Mouse (Mus musculus) intestine, embryonic 14.5 days (tissue): ENCODE data around the gene Rnf213. TPM values are rescaled to one million over a fixed set of nuclear protein-coding genes. Genes with fewer than 3 reads are reported as not detected.

ENCODE experiments used
- ATAC-seq: fragments of 200-750 bp; cut with Nextera tagmentation; replicated peaks from 2 replicates; pipeline ENCODE4 v1.8.0; 2017; ENCODE audit warnings: low read depth, moderate number of reproducible peaks, moderate TSS enrichment, moderate library complexity; ENCODE audit not compliant: low FRiP score, low TSS enrichment
- DNase-seq: peaks from one replicate; pipeline ENCODE4 v3.0.0-alpha.2; 2018; ENCODE audit warnings: low spot score
- H3K27ac ChIP-seq: fragments of 300-500 bp; sonication (generic); 2 replicates; pipeline ENCODE4 v1.5.1; 2014; ENCODE audit warnings: low read depth, mild to moderate bottlenecking, control low read depth
- H3K27me3 ChIP-seq: fragments of 300-500 bp; sonication (generic); replicated peaks from 2 replicates; pipeline ENCODE4 v1.6.1; 2014; ENCODE audit warnings: low read length, control low read depth; ENCODE audit not compliant: control insufficient read depth, insufficient read depth
- H3K36me3 ChIP-seq: fragments of 300-500 bp; sonication (generic); 2 replicates; pipeline ENCODE4 v1.6.1; 2014; ENCODE audit warnings: low read length, control low read depth; ENCODE audit not compliant: control insufficient read depth, insufficient read depth
- H3K4me1 ChIP-seq: fragments of 300-500 bp; sonication (generic); replicated peaks from 2 replicates; pipeline ENCODE4 v1.6.1; 2014; ENCODE audit warnings: low read length, control low read depth, mixed read lengths; ENCODE audit not compliant: control insufficient read depth, insufficient read depth
- H3K4me2 ChIP-seq: fragments of 300-500 bp; sonication (generic); 2 replicates; pipeline ENCODE4 v1.6.1; 2014; ENCODE audit warnings: low read length
- H3K4me3 ChIP-seq: fragments of 300-500 bp; sonication (generic); 2 replicates; pipeline ENCODE4 v1.5.1; 2014; ENCODE audit warnings: low read depth, low read length, control low read depth, mixed read lengths
- H3K9ac ChIP-seq: fragments of 300-500 bp; sonication (generic); 2 replicates; pipeline ENCODE4 v1.6.1; 2014; ENCODE audit warnings: mild to moderate bottlenecking, low read length
- H3K9me3 ChIP-seq: fragments of 300-500 bp; sonication (generic); 2 replicates; pipeline ENCODE4 v1.6.1; 2016; ENCODE audit warnings: low read length, control low read depth; ENCODE audit not compliant: control insufficient read depth
- WGBS: fragments of 180-500 bp; shearing (Covaris S2); extraction: QIAGEN DNeasy Blood & Tissue Kit; methylation state at CpG from one replicate; pipeline ENCODE4 v1.1.7; 2014; 5-methylcytosine and 5-hydroxymethylcytosine counted together
- microRNA counts: library from miRNA; unstranded; fragments of <30 nt; microRNA quantifications from one replicate; lab custom pipeline; 2016
- microRNA-seq: library from miRNA; unstranded; fragments of <30 nt; microRNA quantifications from one replicate; pipeline ENCODE4, GENCODE M21; 2016
- polyA plus RNA-seq: library from polyadenylated mRNA; unstranded; fragments of >200 nt; fragmentation: Nextera tagmentation; extraction: Ambion mirVana; gene quantifications from 2 replicates; pipeline ENCODE4 v1.2.1, GENCODE M21; 2014

Rnf213 gene
- polyA plus RNA-seq, 1 experiment from 2014 or later, result 18.0 TPM

DNA sequence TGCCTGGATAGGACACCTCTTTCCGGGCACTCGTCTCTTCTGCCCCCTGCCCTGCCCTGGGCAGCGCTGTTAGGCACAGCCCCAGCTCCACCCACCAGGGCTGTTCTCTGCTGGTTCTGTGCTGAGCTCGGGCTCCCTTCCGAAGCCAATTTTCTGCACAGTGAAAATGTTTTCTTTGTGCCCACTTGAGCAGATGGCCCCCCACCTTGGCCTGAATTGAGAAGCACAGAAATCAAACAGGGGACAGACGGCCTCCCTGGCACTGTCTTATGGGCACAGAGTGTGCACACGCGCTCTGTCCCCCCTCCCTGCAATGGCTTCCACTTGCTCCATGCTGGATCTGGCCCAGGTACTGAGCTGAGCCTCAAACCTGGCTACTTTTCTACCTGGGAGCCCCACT lies 139.6 kb downstream of the Rnf213 start:
- Histone ChIP-seq H3K27me3 (no peaks in the 10 kb centered on the region), H3K27ac (no peak overlapping the region), H3K9me3 (no peaks in the 10 kb centered on the region), H3K36me3 (no peaks in the 10 kb centered on the region), H3K9ac (no peak overlapping the region), H3K4me1 (no peaks in the 10 kb centered on the region), H3K4me2 (no peak overlapping the region), H3K4me3 (no peak overlapping the region)
- ATAC-seq (no peak), DNase-seq (no peak)
- WGBS, result 74% methylated on average over 8 of the region's 8 CpGs

DNA sequence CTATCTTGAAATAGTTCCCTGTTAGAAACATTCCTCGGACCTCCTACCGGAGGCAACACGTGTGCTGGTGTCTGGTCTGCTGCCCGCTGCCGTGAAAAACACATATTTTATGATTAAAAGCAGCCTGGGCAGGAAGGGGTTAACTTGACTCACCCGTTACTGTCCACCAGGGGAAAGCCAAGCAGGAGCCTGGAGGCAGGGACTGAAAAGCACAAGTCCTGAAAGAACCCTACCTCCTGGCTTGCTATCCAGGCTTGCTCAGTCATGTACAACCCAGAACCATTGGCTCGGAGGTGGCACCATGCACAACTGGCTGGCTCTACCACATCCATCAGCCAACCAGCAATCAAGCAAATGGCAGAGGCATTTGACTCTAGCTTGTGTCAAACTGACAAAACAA lies 140.8 kb downstream of the Rnf213 start:
- H3K4me2 ChIP-seq, result no peak overlapping the region
- H3K9me3 ChIP-seq, result no peaks in the 10 kb centered on the region
- H3K36me3 ChIP-seq, result no peaks in the 10 kb centered on the region
- H3K4me3 ChIP-seq, result no peak overlapping the region
- H3K27me3 ChIP-seq, result no peaks in the 10 kb centered on the region
- no peak overlapping the region for H3K27ac ChIP-seq
- DNase-seq (no peak), ATAC-seq (no peak)
- no peaks in the 10 kb centered on the region for H3K4me1 ChIP-seq
- WGBS, result 69% methylated on average over 7 of the region's 7 CpGs
- no peak overlapping the region for H3K9ac ChIP-seq

MicroRNAs within 50 kb of the gene (microRNA counts, 519-probe panel; counts per million panel counts)
- microRNA mmu-miR-1932 (lab: Ali Mortazavi, UCI), result not detected

Small RNAs within 50 kb of the gene (microRNA-seq; reads per million reads assigned to microRNA genes)
- gene Mir1932, result 0.25 reads per million

Other genes starting within 250 kb of the Rnf213 start
- 12.2 and 13.0 TPM in 2 replicates for gene Tbc1d16, start 164.6 kb upstream of the Rnf213 start, polyA plus RNA-seq
- 4.0 and 5.1 TPM in 2 replicates for gene Ccdc40, start 164.5 kb upstream of the Rnf213 start, polyA plus RNA-seq
- 57.3 and 62.3 TPM in 2 replicates for gene Gaa, start 125.2 kb upstream of the Rnf213 start, polyA plus RNA-seq
- gene Eif4a3, start 93.0 kb upstream of the Rnf213 start, polyA plus RNA-seq, result 376 and 385 TPM in 2 replicates
- 2.8 and 3.2 TPM in 2 replicates for gene Card14, start 85.3 kb upstream of the Rnf213 start, polyA plus RNA-seq
- gene Sgsh, start 37.6 kb upstream of the Rnf213 start, polyA plus RNA-seq, result 7.5 and 7.9 TPM in 2 replicates
- 8.4 and 9.9 TPM in 2 replicates for gene Slc26a11, start 37.5 kb upstream of the Rnf213 start, polyA plus RNA-seq
- gene Endov, start 98.2 kb downstream of the Rnf213 start, polyA plus RNA-seq, result 15.3 and 15.8 TPM in 2 replicates
- 1.3 and 2.4 TPM in 2 replicates for gene Nptx1, start 154.7 kb downstream of the Rnf213 start, polyA plus RNA-seq
- 11.2 and 12.9 TPM in 2 replicates for gene Rptor, start 209.8 kb downstream of the Rnf213 start, polyA plus RNA-seq